Mouse (Mus musculus): ENCODE measurements around the gene Ptp4a2.
"Not testable (repeated sequence)": the region's sequence is repeated elsewhere in the genome, so short reads cannot be mapped to it uniquely, and the experiment has no call there.

Gene Ptp4a2

DNA sequence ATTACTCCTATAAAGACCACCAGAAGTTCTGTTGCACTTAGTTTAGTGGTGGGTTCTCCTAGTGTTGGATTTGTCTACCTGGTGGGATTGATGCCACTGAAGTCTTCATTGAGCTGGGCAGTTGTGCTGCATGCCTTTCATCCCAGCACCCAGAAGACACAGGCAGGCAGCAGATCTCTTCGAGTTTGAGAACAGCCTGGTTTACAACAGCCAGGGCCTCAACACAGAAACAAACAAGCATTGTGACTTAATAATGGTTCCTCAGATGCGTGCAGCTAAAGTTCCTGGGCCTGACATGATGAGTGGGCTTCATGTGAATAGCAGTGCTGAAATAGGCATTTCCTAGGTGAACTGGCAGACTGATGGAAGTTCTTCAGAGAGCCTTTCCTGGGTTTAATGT is 42.0 kb downstream of the Ptp4a2 start:
- DNase-seq (ENCODE audit: low read depth) = no peak

DNA sequence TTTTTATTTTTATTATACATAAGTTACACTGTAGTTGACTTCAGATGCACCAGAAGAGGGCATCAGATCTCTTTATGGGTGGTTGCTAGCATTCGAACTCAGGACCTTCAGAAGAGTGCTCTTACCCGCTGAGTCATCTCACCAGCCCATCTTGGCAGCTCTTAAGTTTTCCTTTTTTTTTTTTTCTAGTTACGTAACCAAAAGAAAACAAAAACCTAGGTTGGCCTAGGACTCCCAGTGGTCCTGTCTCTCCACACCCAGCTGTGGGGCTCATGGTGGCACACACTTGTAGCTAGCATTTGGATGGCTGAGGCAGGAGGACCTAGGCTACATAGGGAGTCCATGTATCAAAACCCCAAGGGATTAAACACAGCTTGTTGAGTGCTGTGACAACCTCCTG is 43.0 kb downstream of the Ptp4a2 start:
- DNase-seq (ENCODE audit: low read depth) = peak; percentile 48

DNA sequence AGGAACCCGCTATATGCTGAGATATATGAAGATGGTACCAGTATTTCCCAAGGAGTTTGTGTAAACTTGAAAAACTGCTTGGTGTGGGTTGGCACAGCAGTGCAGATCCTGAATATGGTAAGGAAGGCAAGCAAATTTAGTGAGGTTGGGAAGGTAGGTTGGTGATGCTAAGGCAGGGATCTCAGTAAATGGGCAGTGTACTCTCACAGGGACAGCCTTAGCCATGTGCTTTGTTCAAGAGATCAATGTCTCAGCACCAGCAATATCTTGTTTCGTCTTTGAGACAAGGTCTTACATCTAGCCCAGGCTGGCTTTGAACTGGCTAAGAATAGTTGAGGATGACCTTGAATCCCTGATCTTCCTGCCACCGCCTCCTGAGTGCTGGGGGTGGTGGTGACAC is 43.6 kb downstream of the Ptp4a2 start:
- no peak for DNase-seq (ENCODE audit: low read depth)

DNA sequence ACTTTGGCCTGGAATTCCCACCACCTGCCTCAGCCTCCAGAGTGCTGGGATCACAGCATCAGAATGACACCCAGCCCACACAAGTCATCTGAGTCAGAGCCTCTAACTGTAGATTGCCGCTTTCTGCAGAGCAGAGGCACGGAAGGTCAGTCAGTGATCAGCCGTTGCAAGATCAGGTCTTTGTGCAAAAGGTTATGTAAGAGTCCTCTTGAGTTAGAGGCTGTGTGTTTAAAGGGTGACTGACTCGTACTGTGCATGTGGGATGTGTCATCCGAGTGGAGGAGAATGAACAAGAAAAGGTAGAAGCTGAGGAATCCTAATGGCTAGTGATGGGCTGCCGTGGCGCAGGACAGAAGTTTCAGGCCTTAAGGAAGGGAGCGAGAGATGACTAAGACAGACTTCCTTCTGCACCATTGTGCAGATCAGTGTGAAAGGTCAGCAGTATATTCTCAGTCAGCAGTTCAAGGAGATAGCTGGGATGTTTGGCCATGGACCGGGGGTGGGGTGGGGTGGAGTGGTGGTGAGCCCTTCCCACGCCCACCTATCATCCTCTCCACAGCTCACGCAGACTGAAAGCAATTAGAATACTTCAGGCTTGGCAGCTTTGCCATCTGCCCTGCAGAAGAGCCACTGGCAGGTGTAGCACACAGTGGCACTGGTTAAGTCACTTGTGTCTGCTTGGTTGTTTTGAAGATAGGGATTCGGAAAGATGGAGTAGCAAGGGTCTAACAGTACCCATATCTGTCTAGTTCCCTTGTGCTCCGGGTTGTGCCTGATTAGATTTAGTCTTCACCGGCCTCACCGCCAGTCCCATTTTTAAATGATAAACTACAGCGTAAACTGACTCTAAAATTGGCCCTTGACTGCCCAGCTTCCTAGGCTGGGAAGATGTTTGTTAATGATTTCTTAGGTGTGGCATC is 44.3 kb downstream of the Ptp4a2 start:
- peak; percentile 66 for DNase-seq (ENCODE audit: low read depth)

DNA sequence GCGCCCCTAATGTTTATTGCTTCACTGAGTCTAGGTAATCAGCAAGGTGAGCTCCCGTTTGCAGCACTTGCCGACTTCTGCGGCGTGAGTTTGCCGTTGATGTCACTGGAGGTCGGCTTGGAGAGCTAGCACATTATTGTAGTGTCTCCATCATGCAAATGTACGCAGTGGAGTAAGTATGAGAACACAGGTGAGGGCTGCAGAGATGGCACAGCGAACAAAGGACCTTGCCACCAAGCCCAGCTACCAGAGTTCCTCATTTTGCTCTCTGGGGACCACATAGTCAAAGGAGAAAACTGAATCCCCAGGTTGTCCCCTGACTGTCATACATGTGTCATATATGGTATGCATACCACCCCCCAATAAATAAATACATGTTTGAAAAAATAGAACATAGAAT is 49.4 kb downstream of the Ptp4a2 start:
- DNase-seq (ENCODE audit: low read depth) = no peak

DNA sequence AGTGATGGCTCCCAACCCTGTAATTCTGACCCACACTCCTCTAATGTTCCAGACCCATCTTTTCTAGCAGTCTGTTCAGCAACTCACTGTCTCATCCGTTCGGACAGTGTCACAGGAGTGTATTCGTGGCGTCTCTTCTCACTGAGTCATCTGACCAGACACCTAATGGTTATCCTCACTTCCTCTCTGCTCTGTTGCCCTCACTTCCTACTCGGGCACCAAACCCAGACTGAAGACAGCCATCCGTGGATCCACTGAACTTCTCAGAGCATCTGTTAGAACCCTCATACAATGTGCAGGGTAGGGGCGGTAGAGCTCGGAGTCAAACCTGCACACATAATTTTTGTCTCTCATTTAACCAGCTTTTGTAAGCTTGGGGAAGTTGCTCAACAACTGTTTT is 50.4 kb downstream of the Ptp4a2 start:
- DNase-seq (ENCODE audit: low read depth) = peak; percentile 21

DNA sequence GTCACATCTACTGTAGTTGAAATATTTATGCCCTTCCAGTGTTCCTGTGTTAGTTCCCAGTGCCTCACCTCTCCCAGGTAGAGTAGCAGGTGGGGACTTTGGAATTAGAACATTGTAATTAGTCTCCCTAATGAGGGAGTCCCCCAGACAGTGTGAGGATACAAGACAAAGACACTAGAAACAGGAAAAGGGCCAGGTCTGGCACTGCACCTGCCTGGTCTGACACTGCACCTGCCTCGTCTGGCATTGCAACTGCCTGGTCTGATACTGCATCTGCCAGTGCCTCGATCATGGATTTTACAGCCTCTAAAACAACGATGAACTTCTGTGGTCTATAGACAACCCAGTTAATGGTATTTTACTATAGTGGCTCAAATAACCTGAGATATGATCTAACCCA is 51.3 kb downstream of the Ptp4a2 start:
- DNase-seq (ENCODE audit: low read depth) = no peak

DNA sequence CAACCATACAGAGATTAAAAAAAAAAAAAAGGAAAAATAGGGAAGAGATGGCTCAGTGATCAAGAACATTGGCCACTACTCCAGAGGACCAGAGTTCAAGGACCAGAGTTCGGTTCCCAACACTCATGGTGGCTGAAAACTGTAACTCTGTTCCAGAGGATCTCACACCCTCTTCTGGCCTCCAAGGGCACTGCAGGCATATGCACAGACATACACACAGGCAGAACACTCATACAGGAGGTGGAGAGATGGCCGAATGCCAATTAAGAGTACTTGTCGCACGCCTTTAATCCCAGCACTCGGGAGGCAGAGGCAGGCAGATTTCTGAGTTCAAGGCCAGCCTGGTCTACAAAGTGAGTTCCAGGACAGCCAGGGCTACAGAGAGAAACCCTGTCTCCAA is 55.2 kb downstream of the Ptp4a2 start:
- DNase-seq (ENCODE audit: low read depth) = not testable (repeated sequence)

DNA sequence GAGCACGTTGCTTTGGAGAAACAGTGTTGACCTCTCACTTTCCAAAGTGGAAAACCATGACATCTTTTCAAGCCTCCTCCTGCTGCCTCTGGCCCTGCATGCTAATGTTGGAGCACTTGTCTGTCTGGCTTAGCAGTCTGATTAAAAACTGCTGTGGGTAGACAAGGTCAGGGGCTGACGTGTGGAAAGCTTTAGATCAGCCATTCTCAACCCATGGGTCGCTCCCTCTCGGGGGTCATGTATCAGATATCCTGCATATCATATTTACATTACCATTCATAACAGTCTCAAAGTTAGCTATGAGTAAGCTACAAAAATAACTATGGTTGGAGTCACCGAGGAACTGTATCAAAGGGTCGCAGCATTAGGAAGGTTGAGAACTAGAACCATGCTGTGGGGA is 57.2 kb downstream of the Ptp4a2 start:
- no peak for DNase-seq (ENCODE audit: low read depth)

DNA sequence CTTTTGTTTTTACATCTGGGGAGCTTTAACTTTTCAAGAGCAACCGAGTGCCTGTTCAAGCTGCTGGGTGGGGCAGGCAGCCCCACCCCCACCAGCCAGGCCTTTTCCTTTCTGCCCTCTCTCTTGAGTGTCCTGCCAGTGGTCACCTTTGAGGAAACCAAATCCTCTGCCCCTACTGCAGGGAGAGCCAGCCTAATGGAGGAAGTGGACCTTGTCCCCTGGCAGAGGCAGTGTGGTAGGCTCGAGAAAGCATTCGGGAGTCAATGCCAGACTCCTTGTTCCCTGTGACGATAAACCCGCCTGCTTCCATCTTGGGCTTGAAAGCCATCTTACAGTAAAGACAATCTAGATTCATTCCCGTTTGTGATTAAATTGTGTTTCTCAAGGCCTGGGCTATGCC is 59.5 kb downstream of the Ptp4a2 start:
- DNase-seq (ENCODE audit: low read depth) = no peak

DNA sequence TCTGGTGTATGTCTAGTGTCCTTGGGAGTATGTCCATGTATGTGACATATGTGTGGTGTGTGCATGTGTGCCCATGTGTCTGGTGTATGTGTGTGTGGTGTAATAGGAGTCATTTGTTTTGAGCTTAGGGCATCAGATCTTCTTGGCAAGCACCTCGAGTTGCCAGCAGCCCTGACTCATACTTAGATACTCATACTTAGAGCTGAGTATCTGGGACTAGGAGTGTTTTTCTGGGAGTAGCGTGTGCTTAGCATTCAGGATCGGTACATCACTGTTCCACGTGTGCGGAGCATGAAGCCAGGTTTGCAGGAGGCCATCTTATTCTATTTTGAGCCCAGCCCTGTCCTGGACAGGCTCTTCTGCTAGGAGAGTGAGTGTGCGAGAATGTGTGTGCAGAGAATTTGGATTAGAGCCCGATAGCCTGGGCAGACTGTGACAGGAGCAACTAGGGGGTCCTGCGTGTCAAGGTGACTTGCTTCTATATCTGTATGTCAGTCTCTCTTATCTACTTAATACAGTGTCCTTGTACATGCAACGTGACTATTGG is 61.4 kb downstream of the Ptp4a2 start:
- no peak for DNase-seq (ENCODE audit: low read depth)

DNA sequence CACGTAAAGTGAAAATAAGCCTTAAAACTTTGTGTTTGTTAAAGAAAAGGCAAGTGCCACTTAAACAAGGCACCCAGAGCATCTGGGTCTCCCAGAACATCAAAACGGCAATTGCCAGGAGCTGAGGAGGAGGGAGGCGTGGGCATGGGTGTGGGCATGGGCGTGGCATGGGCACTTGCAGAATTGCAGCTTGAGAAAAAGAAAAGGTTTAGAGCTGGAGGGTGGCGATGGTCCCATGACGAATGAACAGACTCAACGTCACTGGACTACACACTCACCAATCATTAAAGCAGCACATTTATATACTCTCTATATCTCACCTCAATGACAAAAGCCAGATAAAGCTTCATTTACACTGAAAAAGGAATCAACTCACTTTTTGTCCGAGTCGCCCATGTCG is 63.8 kb downstream of the Ptp4a2 start:
- DNase-seq (ENCODE audit: low read depth) = no peak

DNA sequence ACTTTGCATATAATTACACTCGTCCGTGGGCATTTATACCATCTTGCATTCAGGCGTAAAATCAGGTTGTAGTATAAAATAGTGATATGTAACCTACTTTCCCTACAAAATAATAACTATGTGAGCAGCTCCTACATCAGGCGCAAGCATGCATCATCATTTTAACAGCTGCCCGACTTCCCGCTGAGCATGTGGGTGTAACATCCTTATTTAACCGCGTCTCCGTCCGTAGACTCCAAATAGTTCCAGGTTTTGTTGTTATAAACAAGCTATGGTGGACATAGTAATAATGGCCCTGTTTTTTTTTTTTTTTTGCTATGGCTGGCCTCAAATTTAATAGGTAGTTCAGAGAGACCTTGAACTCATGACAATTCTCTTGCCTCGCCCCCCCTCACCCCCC is 64.4 kb downstream of the Ptp4a2 start:
- no peak for DNase-seq (ENCODE audit: low read depth)

DNA sequence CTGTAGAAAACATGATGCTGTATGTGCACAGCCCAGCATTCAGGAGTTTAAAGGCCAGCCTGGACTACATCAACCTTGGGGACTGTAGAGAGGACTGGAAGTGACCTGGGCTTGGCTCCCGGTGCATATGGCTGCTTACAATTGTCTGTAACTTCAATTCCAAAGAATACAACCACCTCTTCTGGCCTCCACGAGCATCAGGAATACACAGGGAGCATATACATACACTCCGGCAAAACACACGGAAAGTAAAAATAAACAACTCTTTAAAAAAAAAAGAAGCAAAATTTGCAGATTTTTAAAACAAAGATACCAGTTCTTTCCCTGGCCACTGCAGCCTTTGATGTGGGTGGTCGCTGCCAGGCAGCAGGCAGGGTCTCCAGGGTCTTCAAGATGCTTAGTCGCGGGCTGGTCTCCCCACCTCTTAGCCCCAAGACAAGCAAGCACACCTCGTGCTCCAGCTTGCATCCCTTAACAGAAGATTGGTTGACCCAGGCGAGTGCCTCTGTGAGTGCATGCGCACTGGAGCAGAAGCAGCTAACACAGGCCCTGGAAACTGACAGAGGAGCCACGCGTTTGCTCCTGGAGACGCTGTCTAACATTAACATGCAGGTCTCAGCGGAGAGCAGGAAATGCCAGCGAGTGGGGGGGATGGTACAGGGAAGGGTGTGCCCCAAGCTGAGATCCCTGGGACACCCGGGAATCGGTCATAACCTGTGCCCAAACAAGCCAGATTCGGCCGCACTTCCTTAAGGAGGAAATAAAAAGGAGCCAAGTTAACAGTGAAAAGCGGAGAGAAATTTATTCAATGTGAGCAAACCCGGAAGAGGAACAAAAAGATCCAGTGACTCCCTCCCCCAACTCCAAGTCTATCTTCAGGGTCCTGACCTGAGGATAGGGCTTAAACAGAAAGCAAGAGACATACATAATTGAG is 66.1 kb downstream of the Ptp4a2 start:
- no peak for DNase-seq (ENCODE audit: low read depth)

DNA sequence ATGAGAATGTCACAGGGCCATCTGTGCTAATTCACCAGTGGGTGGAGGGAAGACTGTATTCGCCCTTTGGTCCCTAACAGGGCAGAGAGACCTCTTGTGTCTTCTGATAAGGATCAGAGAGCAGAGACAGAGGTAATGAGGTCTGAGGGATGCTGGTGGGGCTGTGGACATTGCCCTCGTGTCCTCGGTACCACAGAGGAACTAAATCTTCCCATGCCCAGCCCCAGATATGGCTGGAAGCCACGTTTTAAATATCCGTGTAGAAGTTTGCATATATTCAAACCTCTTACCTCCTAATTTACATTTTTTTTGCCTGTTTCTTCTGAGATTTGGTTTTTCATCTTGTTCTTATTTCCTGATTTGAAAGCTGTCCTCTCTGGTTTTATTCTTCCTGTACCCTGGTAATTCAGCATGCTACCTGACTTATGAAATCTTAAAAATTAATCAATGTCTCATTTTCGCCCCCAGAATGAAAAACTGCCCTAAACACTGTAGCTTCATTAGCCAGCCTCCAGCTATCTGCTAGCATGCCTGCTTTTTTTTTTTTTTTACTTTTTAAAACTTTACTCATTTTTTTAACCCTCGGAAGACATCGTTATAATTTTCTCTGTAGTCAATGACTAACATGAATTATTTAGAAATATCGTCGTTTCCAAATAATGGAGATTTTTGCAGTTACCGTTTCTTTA is 67.1 kb downstream of the Ptp4a2 start:
- DNase-seq (ENCODE audit: low read depth) = no peak

DNA sequence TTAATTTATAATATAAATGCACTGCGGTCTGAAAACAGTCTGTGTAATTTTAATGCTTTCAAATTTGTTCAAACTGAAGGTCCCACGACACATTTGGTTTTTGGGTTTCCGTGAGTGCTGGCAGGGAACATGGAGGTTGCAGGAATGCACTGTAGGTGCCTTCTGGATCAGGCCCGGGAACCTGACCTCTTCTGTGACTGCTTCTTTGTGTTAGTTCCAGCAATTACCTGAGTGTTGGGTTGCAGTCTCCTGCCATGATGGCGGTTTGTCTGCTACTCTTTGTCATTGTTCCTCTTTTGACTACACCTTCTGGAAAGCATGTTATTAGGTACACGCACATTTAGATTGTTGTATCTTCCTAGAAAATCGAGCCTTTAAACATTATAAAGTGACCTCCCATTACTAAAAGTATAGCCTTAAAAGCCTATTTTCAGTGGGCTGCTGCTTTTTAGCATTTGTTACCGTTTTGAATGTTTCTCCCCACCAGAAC is 67.7 kb downstream of the Ptp4a2 start:
- DNase-seq (ENCODE audit: low read depth) = no peak

DNA sequence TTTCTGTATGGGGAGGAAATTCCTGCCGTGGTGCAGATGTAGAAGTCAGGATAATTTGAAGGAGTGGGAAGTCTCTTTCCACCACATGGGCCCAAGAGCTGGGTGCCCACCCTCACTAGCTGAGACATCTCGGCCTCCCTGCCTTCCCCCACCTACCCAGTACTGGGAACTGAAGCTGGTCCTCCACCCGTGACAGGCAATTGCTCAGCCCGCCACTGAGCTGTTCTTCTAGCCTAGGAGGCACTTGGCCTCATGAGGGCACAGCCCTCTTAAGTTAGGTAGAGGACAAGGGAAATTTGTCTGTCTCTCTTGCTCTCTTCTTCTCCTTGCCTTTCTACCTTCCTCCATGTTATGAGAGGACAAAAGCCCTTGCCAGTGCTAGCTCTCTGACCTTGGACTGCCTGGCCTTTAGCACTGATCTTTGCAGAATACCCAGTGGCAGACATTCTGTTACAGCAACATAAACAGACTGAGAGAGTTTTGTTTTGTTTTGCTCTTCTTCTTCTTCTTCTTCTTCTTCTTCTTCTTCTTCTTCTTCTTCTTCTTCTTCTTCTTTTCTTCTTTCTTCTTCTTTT is 68.3 kb downstream of the Ptp4a2 start:
- DNase-seq (ENCODE audit: low read depth) = no peak

DNA sequence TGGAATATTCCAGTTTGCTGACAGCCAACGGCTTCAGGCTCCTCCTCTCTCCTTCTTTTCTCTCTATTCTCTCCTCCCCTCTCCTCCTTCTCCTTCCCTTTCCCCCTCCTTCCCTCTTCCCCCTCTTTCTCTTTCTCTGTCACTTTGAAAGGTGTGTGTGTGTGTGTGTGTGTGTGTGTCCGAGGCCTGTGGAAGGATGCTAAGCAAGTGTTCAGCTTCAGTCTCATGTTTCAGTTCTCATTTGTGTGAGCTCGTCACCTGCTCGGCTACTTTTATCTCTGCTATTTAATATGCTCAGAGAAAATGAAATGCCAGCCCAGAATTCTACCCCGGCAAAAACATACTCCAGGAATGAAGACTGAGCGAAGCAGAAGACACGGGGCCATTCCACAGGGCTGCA is 69.6 kb downstream of the Ptp4a2 start:
- no peak for DNase-seq (ENCODE audit: low read depth)

DNA sequence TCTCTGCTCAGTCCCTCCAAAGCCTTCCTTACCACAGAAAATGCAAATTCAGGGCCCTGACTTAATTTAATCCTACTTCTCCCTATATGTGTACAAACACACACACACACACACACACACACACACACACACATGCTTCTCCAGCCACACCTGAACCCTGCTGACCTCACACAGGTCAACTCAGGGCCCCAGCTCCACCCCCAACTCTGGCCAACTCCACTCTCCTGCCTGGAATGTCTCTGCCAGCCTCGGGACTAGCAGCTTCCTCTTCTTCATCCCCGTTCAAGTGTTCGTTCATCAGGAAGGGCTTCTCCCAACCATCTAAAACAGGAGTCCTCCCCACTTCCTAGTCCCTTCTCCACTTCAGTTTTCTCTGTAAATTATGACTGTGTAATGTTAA is 70.6 kb downstream of the Ptp4a2 start:
- DNase-seq (ENCODE audit: low read depth) = no peak

DNA sequence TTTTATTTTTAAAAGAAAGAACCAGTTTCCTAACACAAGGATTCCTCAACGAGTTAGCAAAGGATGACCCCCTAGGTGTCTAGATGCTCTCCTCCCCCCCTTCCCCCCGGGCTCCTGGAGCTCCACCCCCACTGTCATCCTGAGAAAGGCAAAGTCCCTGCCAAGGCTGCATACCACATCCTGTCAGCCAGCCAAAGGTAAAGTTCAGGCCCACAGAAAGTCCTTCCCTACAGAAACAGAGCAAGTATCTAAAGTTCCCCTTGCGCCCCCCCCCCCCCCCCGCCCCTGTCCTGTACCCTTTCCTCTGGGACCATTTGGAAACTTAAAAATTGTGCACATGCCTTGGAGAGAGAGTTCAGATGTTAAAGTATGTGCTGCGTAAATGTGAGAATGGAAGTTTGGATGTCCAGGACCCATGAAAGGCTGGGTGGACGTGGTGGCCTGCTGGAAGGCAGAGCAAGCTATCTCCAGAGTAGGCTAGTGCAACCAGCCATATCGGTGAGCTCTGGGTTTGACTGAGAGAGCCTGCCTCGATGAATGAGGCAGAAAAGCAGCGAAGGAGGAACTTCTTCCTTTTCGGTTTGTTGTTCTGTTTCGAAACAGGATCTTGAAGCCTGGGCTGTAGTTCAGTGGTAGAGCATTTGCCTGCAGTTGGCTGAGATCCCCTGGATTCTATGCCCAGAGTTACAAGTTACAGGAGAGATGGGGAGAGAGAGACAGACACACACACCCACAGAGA is 71.7 kb downstream of the Ptp4a2 start:
- DNase-seq (ENCODE audit: low read depth) = peak; percentile 92
